Mouse (Mus musculus) c-Kit-positive CD71-negative TER-119-negative erythroid progenitor cells, embryonic 14.5 days (primary cell): Measurements from ENCODE around the gene Txnip.

Source experiments
- DNase-seq: peaks from one replicate; pipeline ENCODE4 v3.0.0-alpha.2; 2013; ENCODE audit warnings: low read depth

The Txnip gene

DNA sequence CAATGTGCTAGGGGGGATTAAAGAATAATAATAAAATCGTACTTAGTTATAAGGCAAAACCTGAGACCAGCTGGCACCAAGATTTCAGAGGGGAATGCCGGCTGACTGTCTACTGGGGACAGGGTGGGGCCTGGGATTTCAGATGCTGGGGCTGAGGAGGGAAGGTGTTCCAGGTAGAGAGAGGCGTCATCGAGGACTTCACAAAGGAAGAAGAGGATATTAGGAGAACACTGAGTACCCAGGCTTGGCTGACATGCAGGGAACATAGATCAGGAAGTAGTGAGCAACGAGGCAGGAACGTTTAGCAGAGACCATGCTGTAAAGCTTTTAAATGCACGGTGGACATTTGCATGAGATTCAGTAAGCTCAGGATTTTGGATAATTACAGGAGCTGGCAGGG lies 5.9 kb upstream of the Txnip start:
- DNase-seq: no peak

DNA sequence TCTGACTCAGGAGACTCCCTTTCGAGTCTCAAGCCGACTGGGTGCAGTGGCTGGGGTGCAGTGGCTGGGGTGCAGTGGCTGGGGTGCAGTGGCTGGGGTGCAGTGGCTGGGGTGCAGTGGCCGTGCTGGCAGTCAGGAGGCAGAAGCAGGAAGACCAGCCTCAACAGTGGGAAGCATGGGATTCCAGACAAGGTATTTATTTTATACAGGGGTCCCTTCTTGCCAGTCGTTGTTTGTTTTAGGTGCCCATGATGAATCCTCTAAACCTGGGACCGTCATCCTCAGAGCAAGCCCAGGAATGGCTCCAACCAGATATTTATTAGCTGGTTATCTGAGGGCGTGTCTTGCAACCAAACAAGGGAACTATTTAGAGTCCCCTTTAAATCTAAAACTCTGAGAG lies 4.2 kb upstream of the Txnip start:
- no peak for DNase-seq

DNA sequence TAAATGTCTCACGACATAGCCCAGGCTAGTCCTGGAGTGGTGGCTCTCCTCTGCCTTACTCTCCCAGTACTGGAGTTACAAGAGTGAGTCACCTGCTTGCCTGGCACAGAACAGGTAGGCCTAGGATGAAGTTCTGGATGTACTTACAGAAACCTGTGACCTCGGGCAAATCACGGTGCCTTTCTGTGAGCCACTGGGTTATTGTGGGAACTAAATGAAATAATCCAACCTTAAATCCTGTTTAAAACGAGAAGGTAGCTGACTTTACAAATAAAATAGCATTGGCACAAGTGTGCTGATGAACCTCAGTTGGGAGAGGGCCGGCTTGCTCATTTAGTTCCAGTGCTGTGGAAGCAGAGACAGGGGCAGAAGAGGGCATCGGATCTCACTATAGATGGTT lies 3.5 kb upstream of the Txnip start:
- DNase-seq: no peak

DNA sequence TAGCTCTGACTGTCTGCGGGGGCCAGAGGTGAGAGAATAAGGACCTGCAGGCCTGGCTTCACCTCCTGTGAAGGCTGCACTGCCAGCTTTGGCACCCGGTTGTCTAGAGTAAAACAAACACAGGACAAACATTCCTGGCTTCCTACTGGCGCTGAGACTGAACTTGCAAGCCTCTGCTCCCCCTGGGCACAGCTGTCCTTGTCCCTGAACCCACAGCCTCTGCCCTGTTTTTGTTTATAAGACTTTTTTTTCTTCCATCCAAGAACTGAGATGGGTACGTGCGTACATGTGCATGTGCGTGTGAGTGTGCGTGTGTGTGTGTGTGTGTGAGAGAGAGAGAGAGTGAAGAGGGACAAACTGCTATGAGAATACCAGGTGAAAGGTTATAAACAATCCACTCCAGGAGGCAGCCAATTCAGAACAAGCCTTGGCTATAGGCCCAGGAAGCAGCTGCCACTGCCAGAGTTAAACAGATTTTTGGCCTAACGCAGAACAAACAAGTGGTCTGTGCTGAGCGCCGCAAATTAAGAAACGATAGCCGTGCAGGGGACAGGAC lies 2.6 kb upstream of the Txnip start:
- no peak for DNase-seq

DNA sequence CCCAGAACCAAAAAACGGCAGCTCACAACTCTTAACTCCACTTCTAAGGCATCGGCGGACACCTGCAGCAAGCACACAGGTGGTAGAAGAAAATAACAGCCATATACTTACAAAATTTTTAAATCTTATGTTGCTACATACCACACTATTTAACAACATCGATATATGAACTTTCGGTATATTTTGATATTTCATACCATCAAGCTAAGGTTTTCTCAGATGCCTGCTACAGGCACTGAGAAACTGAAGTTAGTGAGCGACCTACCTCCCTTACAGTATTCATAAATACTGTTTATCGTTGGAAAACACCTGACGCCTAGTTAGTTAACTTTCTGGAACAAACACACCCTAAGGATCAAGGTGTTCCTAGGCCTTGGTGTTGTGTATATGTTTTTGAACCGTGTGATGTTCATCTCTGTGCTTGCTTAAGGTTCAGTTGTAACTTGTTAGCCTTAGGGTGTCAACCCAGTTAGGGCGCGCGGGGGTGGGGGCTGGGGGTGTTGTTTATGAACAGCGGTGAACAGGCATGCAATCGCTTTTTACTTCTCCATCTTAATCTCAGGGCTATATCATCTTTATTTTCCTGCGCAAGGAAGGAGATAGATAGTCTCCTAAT lies 1.6 kb upstream of the Txnip start:
- DNase-seq: no peak

DNA sequence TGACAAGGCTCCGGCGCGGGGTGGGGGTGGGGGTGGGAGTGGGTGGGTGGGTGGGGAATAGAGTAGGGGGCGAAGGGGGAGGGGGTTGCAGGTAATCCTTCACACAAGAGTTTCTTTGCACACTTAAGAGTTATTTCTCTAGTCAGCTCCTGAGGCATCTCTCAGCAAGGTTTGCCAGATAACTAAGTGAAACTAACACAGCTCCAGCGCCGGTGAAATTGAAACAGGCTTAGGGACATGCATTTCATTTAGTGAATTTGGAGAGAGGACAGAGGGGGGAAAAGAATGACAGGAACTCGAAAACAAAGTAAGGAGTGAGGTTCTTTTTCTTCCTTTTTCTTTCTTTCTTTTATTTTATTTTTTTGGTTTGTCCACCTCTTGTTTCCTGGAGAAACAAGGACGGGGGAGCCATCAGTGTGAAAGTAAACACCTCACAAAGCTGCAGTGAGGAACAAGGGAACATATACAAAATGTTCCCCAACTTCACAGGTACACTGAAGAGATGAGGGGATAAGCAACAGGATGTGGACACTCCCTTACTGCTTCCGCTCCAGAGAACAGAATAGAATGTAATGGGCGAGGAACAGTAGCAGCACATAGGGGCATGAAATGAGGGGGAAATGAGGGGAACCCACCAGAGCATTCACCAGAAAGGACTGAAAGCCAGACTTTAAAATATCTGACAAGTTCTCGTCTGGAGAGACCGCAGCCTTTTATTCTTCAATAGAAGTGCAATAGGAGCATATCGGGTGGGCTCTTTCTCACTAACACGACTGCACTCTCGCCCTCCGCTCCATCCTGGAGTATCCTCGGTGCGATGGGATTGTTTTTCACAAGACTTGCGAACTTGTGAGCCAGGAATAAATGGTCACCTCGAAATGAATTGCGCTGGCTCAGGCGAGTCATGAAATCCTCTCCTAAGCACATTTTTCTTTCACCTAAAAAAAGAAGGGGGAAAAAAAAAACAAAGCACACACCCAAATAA lies 814 bp upstream of the Txnip start:
- DNase-seq: no peak

DNA sequence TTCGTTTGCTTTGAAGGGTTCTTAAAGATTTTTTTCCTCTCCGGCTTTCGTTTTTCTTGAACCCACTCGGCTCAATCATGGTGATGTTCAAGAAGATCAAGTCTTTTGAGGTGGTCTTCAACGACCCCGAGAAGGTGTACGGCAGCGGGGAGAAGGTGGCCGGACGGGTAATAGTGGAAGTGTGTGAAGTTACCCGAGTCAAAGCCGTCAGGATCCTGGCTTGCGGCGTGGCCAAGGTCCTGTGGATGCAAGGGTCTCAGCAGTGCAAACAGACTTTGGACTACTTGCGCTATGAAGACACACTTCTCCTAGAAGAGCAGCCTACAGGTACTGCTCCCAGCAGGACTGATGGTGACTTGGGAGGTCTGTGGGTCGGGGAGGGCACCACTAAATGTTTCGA lies 402 bp downstream of the Txnip start:
- DNase-seq: no peak

DNA sequence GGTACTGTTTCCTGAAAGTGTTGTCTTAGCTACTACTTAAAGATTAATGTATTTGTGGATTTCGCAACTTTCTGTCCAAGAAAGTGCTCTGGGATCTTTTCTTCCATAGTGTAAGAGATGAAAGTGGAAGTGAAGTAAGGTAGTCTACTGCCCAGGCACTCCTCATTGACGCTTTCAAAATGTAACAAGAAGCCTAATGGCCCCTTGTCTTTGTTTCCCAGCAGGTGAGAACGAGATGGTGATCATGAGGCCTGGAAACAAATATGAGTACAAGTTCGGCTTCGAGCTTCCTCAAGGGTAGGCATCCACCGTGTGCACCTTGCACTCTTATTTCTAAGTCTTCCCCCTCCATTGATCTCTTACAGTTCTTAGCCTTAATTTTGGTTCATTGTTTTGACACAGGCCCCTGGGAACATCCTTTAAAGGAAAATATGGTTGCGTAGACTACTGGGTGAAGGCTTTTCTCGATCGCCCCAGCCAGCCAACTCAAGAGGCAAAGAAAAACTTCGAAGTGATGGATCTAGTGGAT lies 975 bp downstream of the Txnip start:
- no peak for DNase-seq

DNA sequence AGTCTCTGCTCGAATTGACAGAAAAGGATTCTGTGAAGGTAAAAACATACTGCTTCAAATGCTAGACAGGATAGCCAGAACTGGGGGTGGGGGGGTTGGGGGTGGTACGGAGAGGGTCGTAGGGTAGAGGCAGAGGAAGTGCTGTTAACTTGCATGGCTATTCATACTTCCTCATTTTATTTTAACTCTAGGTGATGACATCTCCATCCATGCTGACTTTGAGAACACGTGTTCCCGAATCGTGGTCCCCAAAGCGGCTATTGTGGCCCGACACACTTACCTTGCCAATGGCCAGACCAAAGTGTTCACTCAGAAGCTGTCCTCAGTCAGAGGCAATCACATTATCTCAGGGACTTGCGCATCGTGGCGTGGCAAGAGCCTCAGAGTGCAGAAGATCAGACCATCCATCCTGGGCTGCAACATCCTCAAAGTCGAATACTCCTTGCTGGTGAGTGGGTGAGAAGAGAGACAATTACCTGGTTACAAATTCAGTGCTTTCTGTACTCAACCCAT lies 1.7 kb downstream of the Txnip start:
- no peak for DNase-seq

DNA sequence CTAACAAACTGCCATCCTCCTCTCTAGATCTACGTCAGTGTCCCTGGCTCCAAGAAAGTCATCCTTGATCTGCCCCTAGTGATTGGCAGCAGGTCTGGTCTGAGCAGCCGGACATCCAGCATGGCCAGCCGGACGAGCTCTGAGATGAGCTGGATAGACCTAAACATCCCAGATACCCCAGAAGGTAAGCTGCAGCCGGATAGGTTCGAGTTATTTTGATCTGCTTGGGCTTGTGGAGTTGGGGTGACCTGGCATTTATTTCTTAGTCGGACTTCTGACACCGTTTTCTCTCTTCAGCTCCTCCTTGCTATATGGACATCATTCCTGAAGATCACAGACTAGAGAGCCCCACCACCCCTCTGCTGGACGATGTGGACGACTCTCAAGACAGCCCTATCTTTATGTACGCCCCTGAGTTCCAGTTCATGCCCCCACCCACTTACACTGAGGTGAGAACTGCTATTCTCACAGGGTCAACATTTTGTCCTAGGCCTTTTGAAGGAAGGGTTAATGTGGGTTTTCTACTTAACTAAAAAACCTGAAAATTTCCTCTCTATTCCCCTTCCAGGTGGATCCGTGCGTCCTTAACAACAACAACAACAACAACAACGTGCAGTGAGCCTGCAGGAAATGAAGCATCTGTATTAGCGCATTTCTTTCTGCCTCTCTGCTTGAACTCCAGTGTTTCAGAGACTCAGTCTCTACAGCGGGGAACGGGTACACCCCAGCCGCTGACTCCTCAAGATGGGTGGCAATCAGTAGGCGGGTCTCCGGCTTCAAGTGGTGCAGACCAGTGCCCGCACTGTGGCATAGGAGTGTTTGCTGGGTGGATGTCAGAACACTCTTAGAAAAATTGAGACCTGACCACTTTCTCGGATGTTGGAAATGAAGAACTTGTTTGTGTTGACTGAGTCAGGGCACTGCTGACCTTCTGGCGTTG lies 2.4 kb downstream of the Txnip start:
- no peak for DNase-seq

DNA sequence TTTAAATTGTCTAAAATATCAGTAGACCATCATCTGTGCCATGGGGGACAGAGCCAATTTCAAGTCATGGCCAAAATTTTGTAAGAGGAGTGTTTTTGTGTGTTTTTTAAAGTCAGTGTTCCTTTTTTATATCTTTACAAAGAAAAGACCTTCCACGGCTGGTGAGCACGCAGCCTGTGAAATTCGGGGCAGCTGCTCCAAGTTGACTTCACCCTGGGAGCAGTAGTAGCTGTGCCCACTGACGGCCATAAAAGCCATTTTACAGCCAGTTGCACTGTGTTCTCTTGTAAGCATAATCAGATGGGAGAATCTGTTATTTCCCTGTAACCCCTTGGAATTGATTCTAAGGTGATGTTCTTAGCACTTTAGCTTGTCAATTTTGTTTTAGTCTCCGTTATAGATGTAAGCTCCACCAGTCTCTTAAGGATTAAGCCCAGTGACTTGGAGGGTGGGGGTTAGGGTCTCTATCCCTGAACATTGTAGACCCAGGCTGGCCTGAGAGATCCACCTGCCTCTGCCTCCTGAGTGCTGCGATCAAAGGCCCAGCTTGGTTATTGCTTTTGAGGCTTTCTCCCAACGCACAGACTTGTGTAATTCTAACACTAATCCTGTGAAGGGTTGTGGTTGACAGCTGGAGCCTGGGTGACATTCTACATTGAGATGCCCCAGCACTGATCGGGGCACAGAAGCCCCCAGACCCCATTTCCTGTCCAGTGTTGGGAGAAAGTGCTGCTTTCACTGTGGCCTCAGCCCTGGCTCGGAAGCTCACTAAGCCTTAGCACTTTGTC lies 3.3 kb downstream of the Txnip start:
- no peak for DNase-seq

DNA sequence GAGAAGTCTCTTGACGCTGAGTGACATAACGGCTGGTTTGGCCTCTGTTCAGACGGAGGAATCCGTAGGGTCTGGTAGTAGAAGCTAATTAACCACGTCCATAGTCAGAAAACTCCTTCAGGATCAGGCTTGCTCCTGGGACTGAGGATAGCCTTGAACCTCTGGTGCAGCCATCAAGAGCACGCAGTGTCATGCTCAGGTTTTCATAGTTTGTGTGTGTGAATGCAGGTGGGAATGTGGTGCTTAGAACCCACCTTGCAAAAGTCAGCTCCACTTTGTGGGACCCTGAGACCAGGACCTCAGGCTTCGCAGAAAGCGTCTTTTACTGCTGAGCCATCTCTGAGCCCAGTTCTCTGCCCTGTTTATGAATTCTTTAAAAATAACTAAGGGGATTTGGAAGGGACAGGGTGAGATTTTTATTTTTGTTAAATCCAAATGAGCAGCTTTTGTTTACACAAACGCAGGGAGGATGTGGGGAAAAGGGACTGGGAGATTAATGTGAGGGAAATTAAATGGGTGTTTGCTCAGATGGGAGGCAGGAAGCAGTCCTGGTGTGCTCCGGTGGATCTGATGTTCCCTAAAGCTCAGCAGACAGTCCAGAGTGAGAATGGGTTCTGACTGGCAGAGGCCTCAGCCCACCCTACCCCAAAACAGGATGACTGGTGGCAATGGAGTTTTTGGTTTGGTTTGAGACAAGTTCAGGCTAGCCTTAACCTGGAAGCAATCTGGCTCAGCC lies 4.4 kb downstream of the Txnip start:
- DNase-seq: no peak

DNA sequence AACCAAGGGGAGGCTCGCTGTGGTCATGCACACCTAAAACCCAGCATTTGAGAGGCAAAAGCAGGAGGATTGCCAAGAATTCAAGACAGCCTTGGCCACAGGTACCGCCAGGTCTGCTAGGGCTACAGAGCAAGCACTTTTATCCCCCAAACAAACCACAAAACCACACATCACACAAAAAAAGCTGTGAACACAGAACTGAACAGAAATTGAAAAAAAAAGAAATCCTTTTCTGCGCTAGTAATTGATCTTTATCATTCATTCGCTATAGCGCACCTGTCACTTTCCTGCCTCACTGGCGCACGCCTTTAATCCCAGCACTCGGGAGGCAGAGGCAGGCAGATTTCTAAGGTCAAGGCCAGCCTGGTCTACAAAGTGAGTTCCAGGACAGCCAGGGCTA lies 5.5 kb downstream of the Txnip start:
- no peak for DNase-seq

DNA sequence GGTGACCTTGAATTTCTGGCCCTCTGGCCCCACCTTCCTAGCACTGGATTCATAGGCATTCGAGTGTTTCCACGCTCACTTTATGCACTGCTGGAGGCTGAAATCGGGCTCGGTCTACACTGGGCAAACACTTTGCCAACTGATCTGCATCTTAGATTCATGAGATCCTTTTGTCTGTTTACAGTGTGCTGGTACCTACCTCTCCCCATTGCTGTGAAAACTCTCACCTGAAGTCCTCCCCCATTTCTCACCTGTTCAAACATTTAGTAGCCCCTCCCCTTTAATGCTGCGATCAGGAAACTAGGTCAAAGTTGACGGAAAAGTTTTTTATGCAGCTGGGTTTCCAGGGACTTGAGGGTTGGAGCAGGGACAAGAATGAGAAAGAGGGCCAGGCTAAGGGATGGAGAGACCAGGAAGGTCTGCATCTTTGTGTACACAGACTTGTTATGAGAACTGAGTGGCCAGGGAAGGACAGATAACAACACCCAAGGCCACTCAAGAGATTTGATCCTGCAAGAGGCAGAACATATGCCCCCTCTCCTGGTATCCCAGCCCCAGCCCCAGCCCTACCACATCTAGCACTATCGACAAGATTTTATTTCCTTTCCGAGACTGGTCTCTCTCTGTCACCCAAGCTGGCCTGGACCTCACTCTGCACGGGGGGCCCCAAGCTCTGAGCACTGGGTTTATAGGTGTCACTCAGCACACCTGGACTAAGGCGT lies 6.3 kb downstream of the Txnip start:
- no peak for DNase-seq

DNA sequence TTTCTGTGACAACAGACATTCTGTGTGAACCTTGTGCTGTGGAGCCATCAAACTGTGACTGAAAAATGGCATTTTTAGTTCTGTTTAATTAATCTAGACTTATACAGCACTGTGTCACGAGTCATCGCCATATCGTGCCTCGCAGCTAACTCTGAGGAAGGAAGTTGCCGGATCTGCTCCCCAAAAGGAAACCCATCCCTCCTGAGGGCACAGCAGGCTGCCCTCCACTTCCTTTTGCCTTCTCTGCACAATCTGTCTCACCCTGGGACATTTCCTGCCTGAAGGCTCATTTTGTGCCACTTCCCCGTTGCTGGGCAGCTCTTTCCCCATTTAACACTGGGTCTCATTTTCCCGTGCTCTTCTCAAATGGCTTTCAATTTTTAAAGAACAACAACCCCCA lies 6.9 kb downstream of the Txnip start:
- DNase-seq: no peak

DNA sequence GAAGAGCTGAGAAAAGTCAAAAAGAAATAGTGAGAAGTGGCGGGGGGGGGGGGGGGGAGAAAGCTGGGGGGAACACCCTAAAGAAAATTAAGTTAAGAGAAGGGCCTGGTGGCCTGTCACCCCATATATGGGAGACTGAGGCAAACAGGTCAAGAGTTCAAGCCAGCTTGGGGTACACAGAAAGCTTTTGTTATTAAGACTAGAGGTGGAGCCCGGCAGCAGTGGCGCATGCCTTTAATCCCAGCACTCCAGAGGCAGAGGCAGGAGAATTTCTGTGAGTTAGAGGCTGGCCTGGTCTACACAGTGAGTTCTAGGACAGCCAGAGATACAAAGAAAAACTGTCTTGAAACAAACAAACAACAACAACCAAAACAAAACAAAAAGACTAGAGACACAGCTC lies 7.3 kb downstream of the Txnip start:
- DNase-seq: no peak

DNA sequence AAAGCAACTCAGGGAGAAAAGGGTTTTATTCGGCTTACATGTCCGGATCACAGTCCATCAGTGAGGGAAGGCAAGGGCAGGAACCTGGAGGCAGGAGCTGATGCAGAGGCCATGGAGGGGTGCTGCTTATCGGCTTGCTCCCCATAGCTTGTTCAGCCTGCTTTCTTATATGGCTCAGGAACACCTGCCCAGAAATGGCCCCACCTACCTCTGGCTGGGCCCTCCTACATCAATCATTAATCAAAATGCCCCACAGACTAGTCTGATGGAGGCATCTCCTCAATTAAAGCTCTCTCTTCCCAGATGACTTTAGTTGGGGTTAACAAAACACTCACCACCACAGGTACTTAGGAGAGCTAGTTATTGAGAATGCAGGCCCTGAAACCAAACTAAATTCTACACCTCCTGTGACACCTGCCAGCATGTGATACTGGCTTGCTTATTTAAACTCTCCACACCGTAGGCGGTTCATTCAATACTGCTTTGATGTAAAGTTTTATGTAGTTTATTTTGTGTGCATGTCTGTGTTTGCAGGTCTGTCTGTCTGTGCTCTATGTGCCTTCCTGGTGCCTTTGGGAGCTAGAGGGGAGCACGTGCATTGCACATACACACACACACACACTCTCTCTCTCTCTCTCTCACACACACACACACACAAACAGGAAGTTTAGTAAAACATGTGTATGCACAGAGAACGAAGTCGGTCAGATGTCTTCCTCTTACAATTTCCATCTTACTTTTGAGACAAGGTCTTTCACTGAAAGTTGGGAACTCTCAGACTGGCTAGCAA lies 9.1 kb downstream of the Txnip start:
- DNase-seq: no peak

DNA sequence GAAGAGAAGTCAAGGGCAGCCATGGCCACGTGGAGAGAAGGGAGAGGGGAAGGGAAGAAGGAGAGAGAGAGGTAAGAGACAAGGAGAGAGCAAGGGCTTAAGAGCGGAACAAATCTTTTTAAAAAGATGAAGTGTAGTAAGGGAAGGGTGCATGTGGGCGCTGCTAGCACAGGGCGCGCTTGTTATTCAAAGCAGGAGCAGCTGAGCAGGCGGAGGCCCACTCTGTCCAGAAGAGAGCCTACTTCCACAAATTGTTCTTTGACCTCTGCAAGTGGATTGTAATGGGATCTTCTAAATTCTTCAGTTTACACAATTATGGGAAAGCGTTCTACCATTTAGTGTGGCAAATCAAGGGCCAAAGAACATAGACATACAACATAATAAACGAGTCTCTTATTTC lies 10.8 kb downstream of the Txnip start:
- DNase-seq: no peak

DNA sequence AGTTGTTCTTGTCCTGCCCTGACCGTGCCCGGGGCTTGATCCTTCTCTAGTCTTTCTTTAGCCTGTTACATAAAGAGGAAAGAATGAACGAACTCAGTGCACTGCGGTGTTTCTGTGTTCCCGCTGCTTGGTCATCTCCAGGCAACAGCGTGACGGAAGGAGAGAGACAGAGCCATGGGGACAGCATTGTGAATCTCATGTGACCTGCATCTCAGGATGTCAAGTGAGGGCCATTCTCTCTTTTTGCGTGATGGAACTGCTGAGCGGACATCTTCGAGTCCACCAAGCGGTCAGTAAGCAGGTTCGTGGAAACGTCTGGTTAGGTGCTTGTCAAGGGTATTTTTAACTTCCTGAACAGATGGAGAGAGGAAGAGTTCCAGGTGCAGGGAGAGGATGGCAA lies 11.7 kb downstream of the Txnip start:
- no peak for DNase-seq
